Mouse (Mus musculus) neural tube, embryonic 11.5 days (tissue): ENCODE data around the gene Eddm3b. TPM values are rescaled to one million over a fixed set of nuclear protein-coding genes. Genes with fewer than 3 reads are reported as not detected.
"Not testable (repeated sequence)": the region's sequence is repeated elsewhere in the genome, so short reads cannot be mapped to it uniquely, and the experiment has no call there.

Experiments
- ATAC-seq: fragments of 200-750 bp; cut with Nextera tagmentation; 2 replicates; pipeline ENCODE4 v1.8.0; 2017; ENCODE audit warnings: moderate number of reproducible peaks, mild to moderate bottlenecking, moderate TSS enrichment, moderate library complexity; ENCODE audit not compliant: insufficient read depth, low FRiP score, low TSS enrichment
- DNase-seq: peaks from one replicate; pipeline ENCODE4 v3.0.0-alpha.2; 2015; ENCODE audit warnings: low spot score
- H3K27ac ChIP-seq: fragments of 300-500 bp; sonication (generic); 2 replicates; pipeline ENCODE4 v1.5.1; 2014; ENCODE audit warnings: low read depth, mild to moderate bottlenecking, low read length
- H3K27me3 ChIP-seq: fragments of 300-500 bp; sonication (generic); 2 replicates; pipeline ENCODE4 v1.6.1; 2014; ENCODE audit warnings: mild to moderate bottlenecking, low read length, mixed read lengths; ENCODE audit not compliant: control insufficient read depth, insufficient read depth
- H3K36me3 ChIP-seq: fragments of 300-500 bp; sonication (generic); 2 replicates; pipeline ENCODE4 v1.6.1; 2014; ENCODE audit warnings: mild to moderate bottlenecking, low read length, moderate library complexity, mixed read lengths; ENCODE audit not compliant: control insufficient read depth, insufficient read depth
- H3K4me1 ChIP-seq: fragments of 300-500 bp; sonication (generic); 2 replicates; pipeline ENCODE4 v1.6.1; 2014; ENCODE audit warnings: low read length, mixed read lengths; ENCODE audit not compliant: control insufficient read depth, insufficient read depth
- H3K4me2 ChIP-seq: fragments of 300-500 bp; sonication (generic); 2 replicates; pipeline ENCODE4 v1.6.1; 2014; ENCODE audit warnings: low read depth, mild to moderate bottlenecking, moderate library complexity
- H3K4me3 ChIP-seq: fragments of 300-500 bp; sonication (generic); 2 replicates; pipeline ENCODE4 v1.5.1; 2014; ENCODE audit warnings: low read depth, low read length
- H3K9ac ChIP-seq: fragments of 300-500 bp; sonication (generic); 2 replicates; pipeline ENCODE4 v1.6.1; 2014; ENCODE audit warnings: mild to moderate bottlenecking, low read length
- H3K9me3 ChIP-seq: fragments of 300-500 bp; sonication (generic); 2 replicates; pipeline ENCODE4 v1.6.1; 2016; ENCODE audit warnings: low read length; ENCODE audit not compliant: control insufficient read depth
- WGBS: fragments of 180-500 bp; shearing (Covaris S2); extraction: QIAGEN DNeasy Blood & Tissue Kit; methylation state at CpG from one replicate; pipeline ENCODE4 v1.1.7; 2014; 5-methylcytosine and 5-hydroxymethylcytosine counted together
- polyA plus RNA-seq: library from polyadenylated mRNA; unstranded; fragments of >200 nt; fragmentation: Nextera tagmentation; extraction: Ambion mirVana; gene quantifications from 2 replicates; pipeline ENCODE4 v1.2.1, GENCODE M21; 2014

The Eddm3b gene
- polyA plus RNA-seq, 1 experiment from 2014 or later: not detected

- Histone ChIP-seq H3K27me3 (no peaks in the 10 kb centered on the region), H3K4me3 (no peak overlapping the region), H3K36me3 (no peaks in the 10 kb centered on the region), H3K9me3 (no peaks in the 10 kb centered on the region), H3K9ac (no peak overlapping the region), H3K27ac (no peak overlapping the region), H3K4me2 (no peak overlapping the region), H3K4me1 (no peaks in the 10 kb centered on the region)
- DNase-seq: no peak
- ATAC-seq: no peak
- 81% methylated on average over 5 of the region's 5 CpGs for WGBS
These were observed 42.0 kb downstream of the Eddm3b start for GRCm38 (mm10) chr14:51156056-51156735.

- WGBS: 39% methylated on average over 4 of the region's 4 CpGs
- Histone ChIP-seq H3K27ac (no peak overlapping the region), H3K27me3 (no peaks in the 10 kb centered on the region), H3K9me3 (no peaks in the 10 kb centered on the region), H3K9ac (no peak overlapping the region), H3K36me3 (no peaks in the 10 kb centered on the region), H3K4me1 (no peaks in the 10 kb centered on the region), H3K4me3 (no peak overlapping the region), H3K4me2 (no peak overlapping the region)
- DNase-seq: no peak
- no peak for ATAC-seq
These were observed 42.5 kb downstream of the Eddm3b start for GRCm38 (mm10) chr14:51156736-51157068.

- Histone ChIP-seq H3K36me3 (no peaks in the 10 kb centered on the region), H3K4me1 (no peaks in the 10 kb centered on the region), H3K27ac (no peak overlapping the region), H3K4me2 (no peak overlapping the region), H3K27me3 (no peaks in the 10 kb centered on the region), H3K4me3 (no peak overlapping the region), H3K9me3 (no peaks in the 10 kb centered on the region), H3K9ac (no peak overlapping the region)
- WGBS: 93% methylated on average over 1 of the region's 1 CpGs
- DNase-seq (no peak), ATAC-seq (no peak)
These were observed 42.8 kb downstream of the Eddm3b start for GRCm38 (mm10) chr14:51157072-51157471.

- not testable (repeated sequence) for DNase-seq, H3K36me3 ChIP-seq, H3K4me2 ChIP-seq, H3K27ac ChIP-seq, H3K27me3 ChIP-seq, H3K9me3 ChIP-seq, H3K9ac ChIP-seq, H3K4me1 ChIP-seq, ATAC-seq, H3K4me3 ChIP-seq
- 92% methylated on average over 3 of the region's 3 CpGs for whole genome bisulfite sequencing
These were observed 47.8 kb downstream of the Eddm3b start, which contains the start of gene Rnase2b for GRCm38 (mm10) chr14:51161976-51162375. Gene Rnase2b, plus strand, starts transcription at chr14:51162260.

- H3K27ac ChIP-seq, ATAC-seq, H3K4me3 ChIP-seq, H3K36me3 ChIP-seq, H3K9ac ChIP-seq, H3K9me3 ChIP-seq, DNase-seq, H3K27me3 ChIP-seq, H3K4me1 ChIP-seq, H3K4me2 ChIP-seq: not testable (repeated sequence)
- WGBS: 82% methylated on average over 6 of the region's 6 CpGs
These were observed 49.1 kb downstream of the Eddm3b start for GRCm38 (mm10) chr14:51163323-51163722.

GRCm38 (mm10) chr14:51165435-51165834 is 51.2 kb downstream of the Eddm3b start:
- no peak for DNase-seq
- Histone ChIP-seq H3K4me1 (no peaks in the 10 kb centered on the region), H3K27me3 (no peaks in the 10 kb centered on the region), H3K9ac (no peak overlapping the region), H3K4me3 (no peak overlapping the region), H3K4me2 (no peak overlapping the region), H3K27ac (no peak overlapping the region), H3K36me3 (no peaks in the 10 kb centered on the region), H3K9me3 (no peaks in the 10 kb centered on the region)
- WGBS: 90% methylated on average over 1 of the region's 1 CpGs
- ATAC-seq: no peak

- DNase-seq (no peak), ATAC-seq (no peak)
- Histone ChIP-seq H3K4me3 (no peak overlapping the region), H3K27me3 (no peaks in the 10 kb centered on the region), H3K27ac (no peak overlapping the region), H3K9me3 (no peaks in the 10 kb centered on the region), H3K4me1 (no peaks in the 10 kb centered on the region), H3K36me3 (no peaks in the 10 kb centered on the region), H3K9ac (no peak overlapping the region), H3K4me2 (no peak overlapping the region)
These were observed 51.8 kb downstream of the Eddm3b start for GRCm38 (mm10) chr14:51166068-51166467.

Other genes with a start within 250 kb of the Eddm3b start
- 4.9 TPM in 2 replicates for gene Tep1, start 243.9 kb upstream of the Eddm3b start, polyA plus RNA-seq
- 0.17 and 0.28 TPM in 2 replicates for gene Klhl33, start 216.9 kb upstream of the Eddm3b start, polyA plus RNA-seq
- gene Osgep, start 189.5 kb upstream of the Eddm3b start, polyA plus RNA-seq: 164 and 172 TPM in 2 replicates
- gene Apex1, start 189.5 kb upstream of the Eddm3b start, polyA plus RNA-seq: 330 and 340 TPM in 2 replicates
- gene Pip4p1, start 183.6 kb upstream of the Eddm3b start, polyA plus RNA-seq: 59.4 and 68.4 TPM in 2 replicates
- gene Pnp, start 183.3 kb upstream of the Eddm3b start, polyA plus RNA-seq: 55.9 and 56.5 TPM in 2 replicates
- gene Gm49342, start 169.9 kb upstream of the Eddm3b start, polyA plus RNA-seq: not detected in 2 replicates
- 0.30 and 0.68 TPM in 2 replicates for gene Pnp2, start 158.4 kb upstream of the Eddm3b start, polyA plus RNA-seq
- gene Rnase10, start 106.7 kb upstream of the Eddm3b start, polyA plus RNA-seq: not detected in 2 replicates
- gene Rnase9, start 72.6 kb upstream of the Eddm3b start, polyA plus RNA-seq: not detected in 2 replicates
- gene Rnase11, start 64.3 kb upstream of the Eddm3b start, polyA plus RNA-seq: not detected in 2 replicates
- gene Rnase12, start 56.8 kb upstream of the Eddm3b start, polyA plus RNA-seq: not detected in 2 replicates
- gene Olfr750, start 40.0 kb upstream of the Eddm3b start, polyA plus RNA-seq: not detected in 2 replicates
- gene Rnase4, start 23.3 kb upstream of the Eddm3b start, polyA plus RNA-seq: 12.3 and 12.7 TPM in 2 replicates
- 2.2 TPM in 2 replicates for gene Ang, start 23.3 kb upstream of the Eddm3b start, polyA plus RNA-seq
- 0.22 and 0.57 TPM in 2 replicates for gene Rnase6, start 9.5 kb downstream of the Eddm3b start, polyA plus RNA-seq
- 0.24 and 0.58 TPM in 2 replicates for gene Rnase1, start 32.4 kb downstream of the Eddm3b start, polyA plus RNA-seq
- not detected in 2 replicates for gene Rnase2b, start 47.8 kb downstream of the Eddm3b start, polyA plus RNA-seq
- not detected in 2 replicates for gene Ang2, start 84.7 kb downstream of the Eddm3b start, polyA plus RNA-seq
- gene Ear14, start 89.0 kb downstream of the Eddm3b start, polyA plus RNA-seq: not detected in 2 replicates
- gene Rnase2a, start 141.7 kb downstream of the Eddm3b start, polyA plus RNA-seq: not detected in 2 replicates
- not detected in 2 replicates for gene Gm7247, start 247.3 kb downstream of the Eddm3b start, polyA plus RNA-seq